Mouse (Mus musculus): ENCODE measurements at regions not wholly inside any gene's neighbourhood (a gene's known extent, or its start where the extent isn't known, plus 50 kb on each side); places are given as distances from the start of the nearest gene placed in this dataset.

GRCm38 (mm10) chr10:83914401-83915132 is 191.9 kb downstream of the 1500009L16Rik start:
- H3K27me3 ChIP-seq (ENCODE audit: control insufficient read depth, insufficient read depth, low read length) = no peaks in the 10 kb centered on the region
- H3K4me1 ChIP-seq (ENCODE audit: control insufficient read depth, insufficient read depth, low read length) = no peaks in the 10 kb centered on the region
- H3K4me3 ChIP-seq (ENCODE audit: low read length) = no peak overlapping the region
- H3K27ac ChIP-seq (ENCODE audit: low read length) = no peak overlapping the region
- no peak overlapping the region for H3K9ac ChIP-seq (ENCODE audit: low read length)
- H3K36me3 ChIP-seq (ENCODE audit: control insufficient read depth, insufficient read depth) = no peaks in the 10 kb centered on the region
- 55% methylated on average over 12 of the region's 12 CpGs for WGBS
- ATAC-seq (replicated peaks; ENCODE audit: extremely low read depth, insufficient read depth, low FRiP score) = no peak
- H3K4me2 ChIP-seq (ENCODE audit: low read depth, low read length) = no peak overlapping the region
- H3K9me3 ChIP-seq (replicated peaks; ENCODE audit: control insufficient read depth, low read length) = peaks cover 1% of the 10 kb centered on the region; the same call in 1 of the 2 replicates

- H3K27ac ChIP-seq (ENCODE audit: low read length) = no peak overlapping the region
- H3K4me1 ChIP-seq (ENCODE audit: control insufficient read depth, insufficient read depth, low read length) = no peaks in the 10 kb centered on the region
- no peak overlapping the region for H3K9ac ChIP-seq (ENCODE audit: low read length)
- no peaks in the 10 kb centered on the region for H3K27me3 ChIP-seq (ENCODE audit: control insufficient read depth, insufficient read depth, low read length)
- no peaks in the 10 kb centered on the region for H3K36me3 ChIP-seq (ENCODE audit: control insufficient read depth, insufficient read depth)
- ATAC-seq (replicated peaks; ENCODE audit: extremely low read depth, insufficient read depth, low FRiP score) = no peak
- 72% methylated on average over 9 of the region's 9 CpGs for WGBS
- no peak overlapping the region for H3K4me3 ChIP-seq (ENCODE audit: low read length)
- peaks cover 5% of the 10 kb centered on the region; the same call in 1 of the 2 replicates for H3K9me3 ChIP-seq (replicated peaks; ENCODE audit: control insufficient read depth, low read length)
- no peak overlapping the region for H3K4me2 ChIP-seq (ENCODE audit: low read depth, low read length)
Observed at GRCm38 (mm10) chr10:83915133-83915730, 192.6 kb downstream of the 1500009L16Rik start.

- ATAC-seq (replicated peaks; ENCODE audit: extremely low read depth, insufficient read depth, low FRiP score) = no peak
- Histone ChIP-seq H3K4me3 (ENCODE audit: low read length) (no peak overlapping the region), H3K27ac (ENCODE audit: low read length) (no peak overlapping the region), H3K9ac (ENCODE audit: low read length) (no peak overlapping the region), H3K4me2 (ENCODE audit: low read depth, low read length) (no peak overlapping the region), H3K36me3 (ENCODE audit: control insufficient read depth, insufficient read depth) (no peaks in the 10 kb centered on the region), H3K9me3 (replicated peaks; ENCODE audit: control insufficient read depth, low read length) (no peaks in the 10 kb centered on the region), H3K4me1 (ENCODE audit: control insufficient read depth, insufficient read depth, low read length) (no peaks in the 10 kb centered on the region), H3K27me3 (ENCODE audit: control insufficient read depth, insufficient read depth, low read length) (no peaks in the 10 kb centered on the region)
- WGBS = 55% methylated on average over 4 of the region's 4 CpGs
Observed at GRCm38 (mm10) chr10:83926990-83927389, 204.3 kb downstream of the 1500009L16Rik start.

GRCm38 (mm10) chr10:83927554-83927953 is 204.9 kb downstream of the 1500009L16Rik start:
- no peaks in the 10 kb centered on the region for H3K36me3 ChIP-seq (ENCODE audit: control insufficient read depth, insufficient read depth)
- ATAC-seq (replicated peaks; ENCODE audit: extremely low read depth, insufficient read depth, low FRiP score) = no peak
- H3K4me3 ChIP-seq (ENCODE audit: low read length) = no peak overlapping the region
- no peaks in the 10 kb centered on the region for H3K9me3 ChIP-seq (replicated peaks; ENCODE audit: control insufficient read depth, low read length)
- H3K27me3 ChIP-seq (ENCODE audit: control insufficient read depth, insufficient read depth, low read length) = no peaks in the 10 kb centered on the region
- no peaks in the 10 kb centered on the region for H3K4me1 ChIP-seq (ENCODE audit: control insufficient read depth, insufficient read depth, low read length)
- H3K27ac ChIP-seq (ENCODE audit: low read length) = no peak overlapping the region
- 67% methylated on average over 2 of the region's 2 CpGs for WGBS
- H3K4me2 ChIP-seq (ENCODE audit: low read depth, low read length) = no peak overlapping the region
- H3K9ac ChIP-seq (ENCODE audit: low read length) = no peak overlapping the region

- H3K27ac ChIP-seq (ENCODE audit: low read length) = no peak overlapping the region
- 60% methylated on average over 3 of the region's 3 CpGs for WGBS
- ATAC-seq (replicated peaks; ENCODE audit: extremely low read depth, insufficient read depth, low FRiP score) = no peak
- no peaks in the 10 kb centered on the region for H3K9me3 ChIP-seq (replicated peaks; ENCODE audit: control insufficient read depth, low read length)
- H3K9ac ChIP-seq (ENCODE audit: low read length) = no peak overlapping the region
- no peak overlapping the region for H3K4me3 ChIP-seq (ENCODE audit: low read length)
- no peak overlapping the region for H3K4me2 ChIP-seq (ENCODE audit: low read depth, low read length)
- no peaks in the 10 kb centered on the region for H3K36me3 ChIP-seq (ENCODE audit: control insufficient read depth, insufficient read depth)
- no peaks in the 10 kb centered on the region for H3K27me3 ChIP-seq (ENCODE audit: control insufficient read depth, insufficient read depth, low read length)
- peaks cover 2% of the 10 kb centered on the region; the same call in 1 of the 2 replicates for H3K4me1 ChIP-seq (ENCODE audit: control insufficient read depth, insufficient read depth, low read length)
Observed at GRCm38 (mm10) chr10:83931758-83932157, 209.1 kb downstream of the 1500009L16Rik start.

- no peak for ATAC-seq (replicated peaks; ENCODE audit: extremely low read depth, insufficient read depth, low FRiP score)
- Histone ChIP-seq H3K9ac (ENCODE audit: low read length) (no peak overlapping the region), H3K4me3 (ENCODE audit: low read length) (no peak overlapping the region), H3K9me3 (replicated peaks; ENCODE audit: control insufficient read depth, low read length) (no peaks in the 10 kb centered on the region), H3K36me3 (ENCODE audit: control insufficient read depth, insufficient read depth) (no peaks in the 10 kb centered on the region), H3K27me3 (ENCODE audit: control insufficient read depth, insufficient read depth, low read length) (no peaks in the 10 kb centered on the region), H3K27ac (ENCODE audit: low read length) (no peak overlapping the region), H3K4me2 (ENCODE audit: low read depth, low read length) (no peak overlapping the region), H3K4me1 (ENCODE audit: control insufficient read depth, insufficient read depth, low read length) (peaks cover 5% of the 10 kb centered on the region; the same call in 1 of the 2 replicates)
- WGBS = 72% methylated on average over 7 of the region's 7 CpGs
Observed at GRCm38 (mm10) chr10:83933201-83933600, 210.5 kb downstream of the 1500009L16Rik start.

- no peak overlapping the region for H3K4me3 ChIP-seq (ENCODE audit: low read length)
- ATAC-seq (replicated peaks; ENCODE audit: extremely low read depth, insufficient read depth, low FRiP score) = no peak
- H3K27me3 ChIP-seq (ENCODE audit: control insufficient read depth, insufficient read depth, low read length) = no peaks in the 10 kb centered on the region
- H3K9ac ChIP-seq (ENCODE audit: low read length) = no peak overlapping the region
- H3K36me3 ChIP-seq (ENCODE audit: control insufficient read depth, insufficient read depth) = no peaks in the 10 kb centered on the region
- H3K9me3 ChIP-seq (replicated peaks; ENCODE audit: control insufficient read depth, low read length) = no peaks in the 10 kb centered on the region
- H3K4me2 ChIP-seq (ENCODE audit: low read depth, low read length) = no peak overlapping the region
- WGBS = 51% methylated on average over 3 of the region's 3 CpGs
- no peak overlapping the region for H3K27ac ChIP-seq (ENCODE audit: low read length)
- peaks cover 5% of the 10 kb centered on the region; the same call in 1 of the 2 replicates for H3K4me1 ChIP-seq (ENCODE audit: control insufficient read depth, insufficient read depth, low read length)
Observed at GRCm38 (mm10) chr10:83934498-83934897, 211.8 kb downstream of the 1500009L16Rik start.

GRCm38 (mm10) chr10:83937168-83937567 is 214.5 kb downstream of the 1500009L16Rik start:
- Histone ChIP-seq H3K9me3 (replicated peaks; ENCODE audit: control insufficient read depth, low read length) (no peaks in the 10 kb centered on the region), H3K4me2 (ENCODE audit: low read depth, low read length) (no peak overlapping the region), H3K27me3 (ENCODE audit: control insufficient read depth, insufficient read depth, low read length) (no peaks in the 10 kb centered on the region), H3K36me3 (ENCODE audit: control insufficient read depth, insufficient read depth) (no peaks in the 10 kb centered on the region), H3K27ac (ENCODE audit: low read length) (no peak overlapping the region), H3K4me1 (ENCODE audit: control insufficient read depth, insufficient read depth, low read length) (peaks cover 5% of the 10 kb centered on the region), H3K4me3 (ENCODE audit: low read length) (no peak overlapping the region), H3K9ac (ENCODE audit: low read length) (no peak overlapping the region)
- 32% methylated on average over 9 of the region's 9 CpGs for WGBS
- no peak for ATAC-seq (replicated peaks; ENCODE audit: extremely low read depth, insufficient read depth, low FRiP score)

GRCm38 (mm10) chr10:83942101-83942500 is 219.4 kb downstream of the 1500009L16Rik start:
- Histone ChIP-seq H3K27ac (ENCODE audit: low read length) (no peak overlapping the region), H3K9me3 (replicated peaks; ENCODE audit: control insufficient read depth, low read length) (no peaks in the 10 kb centered on the region), H3K9ac (ENCODE audit: low read length) (no peak overlapping the region), H3K4me2 (ENCODE audit: low read depth, low read length) (no peak overlapping the region), H3K27me3 (ENCODE audit: control insufficient read depth, insufficient read depth, low read length) (no peaks in the 10 kb centered on the region), H3K36me3 (ENCODE audit: control insufficient read depth, insufficient read depth) (no peaks in the 10 kb centered on the region), H3K4me1 (ENCODE audit: control insufficient read depth, insufficient read depth, low read length) (peaks cover 3% of the 10 kb centered on the region), H3K4me3 (ENCODE audit: low read length) (no peak overlapping the region)
- ATAC-seq (replicated peaks; ENCODE audit: extremely low read depth, insufficient read depth, low FRiP score) = no peak
- WGBS = 56% methylated on average over 3 of the region's 3 CpGs
